Mouse (Mus musculus) inflammation-experienced regulatory T-cells, adult 16 weeks (primary cell): ENCODE measurements around the gene Acsm2. TPM values are rescaled to one million over a fixed set of nuclear protein-coding genes. Genes with fewer than 3 reads are reported as not detected.

Experiments
- polyA plus RNA-seq: library from polyadenylated mRNA; unstranded; fragments of 100-300 nt; shearing (Covaris generic); gene quantifications from one replicate; pipeline ENCODE4 v1.2.1, GENCODE M21; 2017

Gene Acsm2
- not detected for polyA plus RNA-seq

GRCm38 (mm10) chr7:119554040-119554439 is at the start of gene Acsm2:
Gene Acsm2, plus strand, starts transcription at chr7:119554340.

GRCm38 (mm10) chr7:119519163-119519562 is 35.0 kb upstream of the Acsm2 start, which contains the start of gene Acsm5:
Gene Acsm5, plus strand, starts transcription at chr7:119519463.

GRCm38 (mm10) chr7:119523389-119523788 is 30.8 kb upstream of the Acsm2 start, which contains the start of gene Pdilt:
Gene Pdilt, minus strand, starts transcription at chr7:119523489.

GRCm38 (mm10) chr7:119606664-119607076 is 52.5 kb downstream of the Acsm2 start, which contains the start of gene Acsm1:
Gene Acsm1, plus strand, starts transcription at chr7:119607026.

Other genes with a start within 250 kb of the Acsm2 start
- not detected for gene Gp2, start 95.1 kb upstream of the Acsm2 start, polyA plus RNA-seq
- gene Umod, start 75.1 kb upstream of the Acsm2 start, polyA plus RNA-seq = not detected
- not detected for gene Acsm5, start 34.9 kb upstream of the Acsm2 start, polyA plus RNA-seq
- gene Pdilt, start 30.9 kb upstream of the Acsm2 start, polyA plus RNA-seq = not detected
- gene Acsm1, start 52.7 kb downstream of the Acsm2 start, polyA plus RNA-seq = not detected
- not detected for gene Acsm4, start 135.7 kb downstream of the Acsm2 start, polyA plus RNA-seq
- gene Thumpd1, start 166.5 kb downstream of the Acsm2 start, polyA plus RNA-seq = 99.0 TPM
- gene Acsm3, start 206.6 kb downstream of the Acsm2 start, polyA plus RNA-seq = 0.18 TPM
- gene Rexo5, start 239.7 kb downstream of the Acsm2 start, polyA plus RNA-seq = 52.7 TPM
- gene Eri2, start 239.7 kb downstream of the Acsm2 start, polyA plus RNA-seq = 14.4 TPM